ENCODE assay signal across 29 mouse cellular contexts in genomic region chr2:96240543-96241090, GRCm38 (mm10).
DNase-seq lines count a peak whose midpoint lies in the region; ATAC-seq and TF ChIP-seq lines count a peak whose summit lies in the region.
"Had no signal": no experiment of that assay in that cellular context is flagged by ENCODE, and none has a peak within 500 bp of the region (broad histone marks: within the 10 kb centered on the region; RNA-seq: fewer than 3 reads in every experiment).

No protein-coding gene starts in this region.

- no peak overlapping the region for H3K4me3 ChIP-seq in left cerebral cortex, adult 2 months
- no peak overlapping the region for H3K4me3 ChIP-seq in lung, postnatal 0 days (ENCODE audit: low read depth, low read length)
- H3K4me3 ChIP-seq: embryonic facial prominence, embryonic 13.5 days; forebrain, embryonic 10.5 days; forebrain, embryonic 15.5 days; hindbrain, embryonic 10.5 days; hindbrain, embryonic 15.5 days; limb, embryonic 13.5 days; midbrain, embryonic 12.5 days; neural tube, embryonic 13.5 days had no signal

- no peak overlapping the region for H3K27ac ChIP-seq in left cerebral cortex, adult 2 months
- H3K27ac ChIP-seq in lung, postnatal 0 days (ENCODE audit: low read length) = no peak overlapping the region
- H3K27ac ChIP-seq: embryonic facial prominence, embryonic 13.5 days; forebrain, embryonic 10.5 days; forebrain, embryonic 15.5 days; hindbrain, embryonic 10.5 days; hindbrain, embryonic 15.5 days; limb, embryonic 13.5 days; midbrain, embryonic 12.5 days; neural tube, embryonic 13.5 days; stomach, postnatal 0 days had no signal

- no peak overlapping the region for H3K9ac ChIP-seq in lung, postnatal 0 days (replicated peaks; ENCODE audit: low read depth)
- H3K9ac ChIP-seq: embryonic facial prominence, embryonic 13.5 days; forebrain, embryonic 15.5 days; hindbrain, embryonic 15.5 days; limb, embryonic 13.5 days; midbrain, embryonic 12.5 days; neural tube, embryonic 13.5 days had no signal

- peak; percentile 57; the same call in 1 of the 2 replicates for TF ChIP-seq EP300 in lung, postnatal 0 days (IDR thresholded peaks at IDR 0.05)

- H3K27me3 ChIP-seq in lung, postnatal 0 days (replicated peaks; ENCODE audit: insufficient read depth, low read length) = no peaks in the 10 kb centered on the region
- H3K27me3 ChIP-seq: embryonic facial prominence, embryonic 13.5 days; forebrain, embryonic 15.5 days; hindbrain, embryonic 15.5 days; limb, embryonic 13.5 days; midbrain, embryonic 12.5 days; neural tube, embryonic 13.5 days had no signal

- TF ChIP-seq CTCF in left cerebral cortex, adult 2 months (IDR thresholded peaks at IDR 0.05) = no peak
- no peak for TF ChIP-seq CTCF in lung, postnatal 0 days (IDR thresholded peaks at IDR 0.05)

- peak; percentile 64 for ATAC-seq in lung, postnatal 0 days
- ATAC-seq: CD4-positive, CD25-positive, alpha-beta regulatory T cell, adult 4 months; forebrain, embryonic 15.5 days; inflammation-experienced regulatory T-cells, adult 6 months had no signal

- H3K36me3 ChIP-seq in lung, postnatal 0 days (ENCODE audit: insufficient read depth, low read length) = no peaks in the 10 kb centered on the region
- H3K36me3 ChIP-seq: embryonic facial prominence, embryonic 13.5 days; forebrain, embryonic 10.5 days; forebrain, embryonic 15.5 days; hindbrain, embryonic 10.5 days; hindbrain, embryonic 15.5 days; limb, embryonic 13.5 days; midbrain, embryonic 12.5 days; neural tube, embryonic 13.5 days had no signal

- H3K9me3 ChIP-seq in lung, postnatal 0 days (ENCODE audit: low read length) = no peaks in the 10 kb centered on the region
- H3K9me3 ChIP-seq: embryonic facial prominence, embryonic 13.5 days; forebrain, embryonic 10.5 days; forebrain, embryonic 15.5 days; hindbrain, embryonic 10.5 days; hindbrain, embryonic 15.5 days; limb, embryonic 13.5 days; midbrain, embryonic 12.5 days; neural tube, embryonic 13.5 days had no signal

- H3K4me1 ChIP-seq in lung, postnatal 0 days (ENCODE audit: insufficient read depth, low read depth, low read length) = no peaks in the 10 kb centered on the region
- H3K4me1 ChIP-seq: embryonic facial prominence, embryonic 13.5 days; forebrain, embryonic 10.5 days; forebrain, embryonic 15.5 days; hindbrain, embryonic 10.5 days; hindbrain, embryonic 15.5 days; limb, embryonic 13.5 days; midbrain, embryonic 12.5 days; neural tube, embryonic 13.5 days had no signal

- H3K4me2 ChIP-seq in lung, postnatal 0 days (replicated peaks; ENCODE audit: low read depth, low read length) = no peak overlapping the region
- H3K4me2 ChIP-seq: embryonic facial prominence, embryonic 13.5 days; forebrain, embryonic 15.5 days; hindbrain, embryonic 15.5 days; limb, embryonic 13.5 days; liver, embryonic 11.5 days; midbrain, embryonic 12.5 days; neural tube, embryonic 13.5 days had no signal

- WGBS in lung, postnatal 0 days = 43% methylated on average over 3 of the region's 3 CpGs

- peak; percentile 3 to 37 for DNase-seq in left cerebral cortex, adult 9 months (ENCODE audit: low spot score in 2 of 2)
- DNase-seq in left cerebral cortex, adult 2 months (ENCODE audit: extremely low spot score in 1 of 2, low spot score in 2 of 2) = no peak
- peak; percentile 60 for DNase-seq in lung, postnatal 0 days (ENCODE audit: low spot score)
- DNase-seq in lung, adult 18-20 months = no peak
- DNase-seq in frontal cortex, adult 2 months (ENCODE audit: extremely low spot score in 1 of 2, low spot score in 1 of 2) = peak; percentile 11 to 17
- peak; percentile 48 for DNase-seq in telencephalon, adult 2 months (ENCODE audit: low read depth, low spot score)
- DNase-seq in retina, embryonic 14.5 days (ENCODE audit: low spot score) = no peak
- DNase-seq: adrenal gland, postnatal 25 days; cerebellum, adult 18-20 months; cerebellum, postnatal 10 days; gastrocnemius, postnatal 14 days; heart, postnatal 14 days; kidney, adult 11 months; kidney, postnatal 14 days; right cerebral cortex, postnatal 4 days; thymus, adult 2 months; thymus, postnatal 36 days had no signal

- intact Hi-C loops in left cerebral cortex, adult 2 months (cut with DNase I) = no loop called here

Comparison
In these comparisons a context has a peak if more than half of its experiments do, and no peak if none do; other contexts are left out.
1. DNase-seq: peak in left cerebral cortex, adult 9 months (2 of 2), lung, postnatal 0 days (single experiment), frontal cortex, adult 2 months (2 of 2) and telencephalon, adult 2 months (single experiment); none in left cerebral cortex, adult 2 months (0 of 2), lung, adult 18-20 months (0 of 2) and retina, embryonic 14.5 days (single experiment).